Mouse (Mus musculus): ENCODE measurements around the gene Nasp. TPM values are rescaled to one million over a fixed set of nuclear protein-coding genes. Genes with fewer than 3 reads are reported as not detected.
"Not testable (repeated sequence)": the region's sequence is repeated elsewhere in the genome, so short reads cannot be mapped to it uniquely, and the experiment has no call there.

The Nasp gene
- polyA plus RNA-seq (2011; ENCODE audit: insufficient read depth, insufficient read length, low read depth, missing spikeins), result 514 and 595 TPM in 2 replicates

DNA sequence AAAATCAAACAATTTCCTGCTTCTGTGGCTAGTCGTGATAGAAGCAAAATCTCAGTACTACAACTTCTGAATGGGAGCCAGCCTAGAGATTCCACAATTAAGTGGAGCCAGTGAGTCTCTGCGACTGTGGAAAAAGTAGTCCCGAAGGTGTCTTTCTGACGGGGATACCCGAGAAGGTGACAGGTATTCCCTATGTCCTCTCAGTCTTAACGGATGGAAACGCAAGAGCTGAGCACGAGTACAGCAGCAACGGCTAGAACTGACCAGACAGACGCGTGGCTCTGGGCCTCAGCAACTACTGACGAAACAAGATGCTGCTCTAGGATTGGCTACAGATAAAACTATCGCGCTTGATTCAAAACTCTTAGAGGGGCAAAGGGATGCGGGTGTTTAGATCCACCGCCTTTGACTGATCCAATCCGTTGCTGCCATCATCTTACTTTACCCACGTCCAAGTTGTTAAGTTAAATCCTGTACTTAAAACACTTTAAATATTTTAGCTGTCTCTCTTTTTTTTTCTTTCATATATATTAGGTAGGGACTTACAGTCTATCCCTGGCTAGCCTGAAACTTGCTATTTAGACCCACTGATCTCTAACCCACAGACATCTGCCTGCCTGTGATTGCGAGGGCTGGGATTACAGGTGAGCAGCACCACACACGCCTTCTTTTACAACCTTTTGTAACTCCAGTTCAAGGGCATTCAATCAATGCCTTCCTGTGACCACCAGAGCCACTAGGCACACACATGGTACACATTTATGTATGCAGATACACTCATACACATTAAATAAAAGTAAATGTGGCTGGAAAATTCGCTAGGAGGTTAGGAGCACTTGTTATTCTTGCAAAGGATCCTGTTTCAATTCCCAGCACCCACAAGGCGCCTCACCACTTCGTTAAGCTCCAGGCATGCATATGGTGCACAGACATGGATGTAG, at the start of gene Nasp:
Gene Nasp, minus strand, starts transcription at position 220 of the 941 bp plus-strand sequence.
- Histone ChIP-seq H3K4me3 (ENCODE audit: low read depth, low read length) (peak within 1 kb of the TSS; percentile 98), H3K36me3 (ENCODE audit: control insufficient read depth, insufficient read depth, low read length, poor library complexity, severe bottlenecking) (peaks cover 17% of the 10 kb centered on the region), H3K9ac (ENCODE audit: low read depth, poor library complexity, severe bottlenecking) (peak within 1 kb of the TSS; percentile 93), H3K4me1 (ENCODE audit: control insufficient read depth, insufficient read depth, low read length) (no peaks in the 10 kb centered on the region), H3K9me3 (replicated peaks; ENCODE audit: control insufficient read depth, insufficient read depth, low read length, poor library complexity, severe bottlenecking) (no peaks in the 10 kb centered on the region), H3K27me3 (ENCODE audit: control insufficient read depth, insufficient read depth, low read length, poor library complexity, severe bottlenecking) (no peaks in the 10 kb centered on the region), H3K27ac (ENCODE audit: insufficient read depth, low read length) (peak within 1 kb of the TSS; percentile 88)
- TF ChIP-seq EP300 (IDR thresholded peaks at IDR 0.05; ENCODE audit: insufficient read depth, low read depth, low read length), result no peak; the same call in 1 of the 2 replicates
- no peak for TF ChIP-seq POLR2A (IDR thresholded peaks at IDR 0.05; ENCODE audit: insufficient read depth, low read length)
- no peak for TF ChIP-seq CTCF (IDR thresholded peaks at IDR 0.05; ENCODE audit: low read depth, low read length)

DNA sequence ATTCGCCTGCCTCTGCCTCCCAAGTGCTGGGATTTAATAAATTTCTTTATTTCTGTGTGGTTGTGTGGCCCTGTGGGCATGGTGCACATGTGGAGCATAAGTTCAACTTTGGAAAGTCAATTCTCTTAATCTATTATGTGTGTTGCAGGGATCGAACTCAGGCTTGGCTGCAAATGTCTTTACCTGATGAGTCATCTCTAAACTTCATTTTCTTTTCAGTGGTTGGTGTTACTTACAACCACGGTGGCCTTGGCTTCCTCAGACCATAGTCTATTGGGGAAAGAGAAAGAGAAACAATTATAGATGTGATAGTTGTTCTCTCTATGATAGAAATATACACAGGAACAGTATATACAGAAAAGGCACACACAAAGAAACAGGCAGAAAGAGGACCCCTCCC, 48.3 kb upstream of the Nasp start:
- Histone ChIP-seq H3K9me3 (replicated peaks; ENCODE audit: control insufficient read depth, insufficient read depth, low read length, poor library complexity, severe bottlenecking) (no peaks in the 10 kb centered on the region), H3K4me3 (ENCODE audit: low read depth, low read length) (no peak overlapping the region), H3K36me3 (ENCODE audit: control insufficient read depth, insufficient read depth, low read length, poor library complexity, severe bottlenecking) (no peaks in the 10 kb centered on the region), H3K27me3 (ENCODE audit: control insufficient read depth, insufficient read depth, low read length, poor library complexity, severe bottlenecking) (no peaks in the 10 kb centered on the region), H3K9ac (ENCODE audit: low read depth, poor library complexity, severe bottlenecking) (no peak overlapping the region), H3K4me1 (ENCODE audit: control insufficient read depth, insufficient read depth, low read length) (no peaks in the 10 kb centered on the region), H3K27ac (ENCODE audit: insufficient read depth, low read length) (no peak overlapping the region)
- TF ChIP-seq CTCF (IDR thresholded peaks at IDR 0.05; ENCODE audit: low read depth, low read length), result no peak
- no peak for TF ChIP-seq EP300 (IDR thresholded peaks at IDR 0.05; ENCODE audit: insufficient read depth, low read depth, low read length)
- TF ChIP-seq POLR2A (IDR thresholded peaks at IDR 0.05; ENCODE audit: insufficient read depth, low read length), result no peak

DNA sequence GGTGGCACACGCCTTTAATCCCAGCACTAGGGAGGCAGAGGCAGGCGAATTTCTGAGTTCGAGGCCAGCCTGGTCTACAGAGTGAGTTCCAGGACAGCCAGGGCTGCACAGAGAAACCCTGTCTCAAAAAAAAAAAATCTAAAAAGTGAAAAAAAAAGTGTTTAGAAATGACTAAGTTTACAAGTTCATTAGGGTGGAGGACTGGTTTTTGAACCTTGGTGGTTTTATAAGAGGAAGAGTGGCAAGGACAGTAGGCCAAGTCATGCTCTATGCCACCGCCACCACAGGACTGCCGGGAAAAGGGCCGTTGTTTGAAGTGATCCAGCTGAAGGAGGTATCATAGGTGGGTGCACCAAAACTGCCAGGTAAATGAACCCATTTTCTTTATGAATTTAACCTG, 47.0 kb upstream of the Nasp start:
- H3K27me3 ChIP-seq (ENCODE audit: control insufficient read depth, insufficient read depth, low read length, poor library complexity, severe bottlenecking); H3K4me3 ChIP-seq (ENCODE audit: low read depth, low read length); H3K9me3 ChIP-seq (replicated peaks; ENCODE audit: control insufficient read depth, insufficient read depth, low read length, poor library complexity, severe bottlenecking); H3K36me3 ChIP-seq (ENCODE audit: control insufficient read depth, insufficient read depth, low read length, poor library complexity, severe bottlenecking); H3K9ac ChIP-seq (ENCODE audit: low read depth, poor library complexity, severe bottlenecking); H3K4me1 ChIP-seq (ENCODE audit: control insufficient read depth, insufficient read depth, low read length); H3K27ac ChIP-seq (ENCODE audit: insufficient read depth, low read length): not testable (repeated sequence)

GRCm38 (mm10) chr4:116672785-116673184, 45.0 kb upstream of the Nasp start:
- H3K36me3 ChIP-seq (ENCODE audit: control insufficient read depth, insufficient read depth, low read length, poor library complexity, severe bottlenecking), result no peaks in the 10 kb centered on the region
- no peak for TF ChIP-seq CTCF (IDR thresholded peaks at IDR 0.05; ENCODE audit: low read depth, low read length)
- TF ChIP-seq EP300 (IDR thresholded peaks at IDR 0.05; ENCODE audit: insufficient read depth, low read depth, low read length), result no peak
- no peak for TF ChIP-seq POLR2A (IDR thresholded peaks at IDR 0.05; ENCODE audit: insufficient read depth, low read length)
- no peak overlapping the region for H3K9ac ChIP-seq (ENCODE audit: low read depth, poor library complexity, severe bottlenecking)
- no peaks in the 10 kb centered on the region for H3K4me1 ChIP-seq (ENCODE audit: control insufficient read depth, insufficient read depth, low read length)
- no peak overlapping the region for H3K4me3 ChIP-seq (ENCODE audit: low read depth, low read length)
- no peaks in the 10 kb centered on the region for H3K9me3 ChIP-seq (replicated peaks; ENCODE audit: control insufficient read depth, insufficient read depth, low read length, poor library complexity, severe bottlenecking)
- H3K27me3 ChIP-seq (ENCODE audit: control insufficient read depth, insufficient read depth, low read length, poor library complexity, severe bottlenecking), result no peaks in the 10 kb centered on the region
- H3K27ac ChIP-seq (ENCODE audit: insufficient read depth, low read length), result no peak overlapping the region

GRCm38 (mm10) chr4:116669291-116669690, 41.5 kb upstream of the Nasp start:
- TF ChIP-seq POLR2A (IDR thresholded peaks at IDR 0.05; ENCODE audit: insufficient read depth, low read length), result no peak
- H3K27ac ChIP-seq (ENCODE audit: insufficient read depth, low read length), result no peak overlapping the region
- H3K9ac ChIP-seq (ENCODE audit: low read depth, poor library complexity, severe bottlenecking), result no peak overlapping the region
- H3K9me3 ChIP-seq (replicated peaks; ENCODE audit: control insufficient read depth, insufficient read depth, low read length, poor library complexity, severe bottlenecking), result no peaks in the 10 kb centered on the region
- no peak overlapping the region for H3K4me3 ChIP-seq (ENCODE audit: low read depth, low read length)
- H3K36me3 ChIP-seq (ENCODE audit: control insufficient read depth, insufficient read depth, low read length, poor library complexity, severe bottlenecking), result no peaks in the 10 kb centered on the region
- no peaks in the 10 kb centered on the region for H3K27me3 ChIP-seq (ENCODE audit: control insufficient read depth, insufficient read depth, low read length, poor library complexity, severe bottlenecking)
- H3K4me1 ChIP-seq (ENCODE audit: control insufficient read depth, insufficient read depth, low read length), result no peaks in the 10 kb centered on the region

DNA sequence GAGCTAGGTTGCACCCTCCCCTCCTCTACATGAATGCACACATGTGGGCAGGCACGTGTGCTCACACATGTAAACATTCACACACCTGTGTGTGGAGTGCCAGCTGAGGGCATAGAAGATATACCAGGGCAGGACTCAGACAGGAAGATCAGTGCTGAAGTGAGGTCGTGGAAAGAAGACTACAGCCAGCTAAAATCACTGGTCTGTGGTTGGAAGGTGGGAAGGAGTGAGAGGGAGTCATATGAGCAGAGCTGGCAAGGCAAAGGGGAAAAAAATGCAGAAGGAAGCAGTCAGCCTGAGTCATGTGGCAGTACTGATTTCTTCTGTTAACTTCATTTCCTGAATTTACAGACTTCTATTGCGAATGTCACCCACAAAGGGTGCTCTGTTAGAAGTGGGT, 40.4 kb upstream of the Nasp start:
- TF ChIP-seq POLR2A (IDR thresholded peaks at IDR 0.05; ENCODE audit: insufficient read depth, low read length), result no peak
- TF ChIP-seq EP300 (IDR thresholded peaks at IDR 0.05; ENCODE audit: insufficient read depth, low read depth, low read length), result no peak
- no peak for TF ChIP-seq CTCF (IDR thresholded peaks at IDR 0.05; ENCODE audit: low read depth, low read length)
- Histone ChIP-seq H3K27me3 (ENCODE audit: control insufficient read depth, insufficient read depth, low read length, poor library complexity, severe bottlenecking) (no peaks in the 10 kb centered on the region), H3K4me3 (ENCODE audit: low read depth, low read length) (no peak overlapping the region), H3K36me3 (ENCODE audit: control insufficient read depth, insufficient read depth, low read length, poor library complexity, severe bottlenecking) (no peaks in the 10 kb centered on the region), H3K9ac (ENCODE audit: low read depth, poor library complexity, severe bottlenecking) (no peak overlapping the region), H3K9me3 (replicated peaks; ENCODE audit: control insufficient read depth, insufficient read depth, low read length, poor library complexity, severe bottlenecking) (no peaks in the 10 kb centered on the region), H3K27ac (ENCODE audit: insufficient read depth, low read length) (no peak overlapping the region), H3K4me1 (ENCODE audit: control insufficient read depth, insufficient read depth, low read length) (no peaks in the 10 kb centered on the region)
